ENCODE assay signal across 16 mouse cellular contexts in the genomic region with DNA sequence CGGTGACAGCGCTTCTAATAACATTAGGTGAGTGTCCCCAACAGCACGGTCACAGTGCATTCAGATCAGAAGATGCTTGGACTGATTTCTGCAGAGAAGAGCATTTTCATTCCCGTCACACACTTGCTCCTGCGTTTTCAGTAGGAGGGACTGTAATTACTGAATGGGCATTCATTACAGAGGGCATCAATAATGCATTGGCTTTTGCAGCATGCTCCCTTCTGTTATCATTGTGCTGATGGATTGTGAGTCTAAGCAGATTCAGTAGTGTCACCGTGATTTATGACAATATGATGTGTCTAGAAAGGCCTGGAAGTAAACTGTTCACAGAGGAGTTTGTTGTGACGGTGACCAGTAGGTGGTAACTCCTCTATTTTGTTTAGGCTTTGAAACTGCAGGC.
A peak's percentile ranks its signal among the peaks of the same experiment; 100 is the strongest.
DNase-seq lines count a peak whose midpoint lies in the region; ATAC-seq and TF ChIP-seq lines count a peak whose summit lies in the region.
"Had no signal": no experiment of that assay in that cellular context is flagged by ENCODE, and none has a peak within 500 bp of the region (broad histone marks: within the 10 kb centered on the region; RNA-seq: fewer than 3 reads in every experiment).

No protein-coding gene starts in this region.

- H3K9me3 ChIP-seq in forebrain, embryonic 15.5 days = no peaks in the 10 kb centered on the region
- no peaks in the 10 kb centered on the region for H3K9me3 ChIP-seq in hindbrain, postnatal 0 days (ENCODE audit: low read length)
- H3K9me3 ChIP-seq in neural tube, embryonic 14.5 days (ENCODE audit: control insufficient read depth, low read length) = no peaks in the 10 kb centered on the region

- ATAC-seq in frontal cortex, adult (ENCODE audit: low TSS enrichment) = 0 out of 2 replicates have a peak, but pooled peaks have one; percentile 20
- ATAC-seq in forebrain, embryonic 15.5 days (replicated peaks) = peak; percentile 53; the same call in 1 of the 2 replicates
- ATAC-seq in hindbrain, postnatal 0 days = peak; percentile 49; the same call in 1 of the 2 replicates
- ATAC-seq in neural tube, embryonic 14.5 days (ENCODE audit: low read depth) = peak; percentile 86; the same call in 1 of the 2 replicates

- DNase-seq in frontal cortex, postnatal 14 days (ENCODE audit: low spot score in 2 of 2) = no peak
- DNase-seq in hindbrain, postnatal 0 days (ENCODE audit: low spot score) = peak; percentile 60
- no peak for DNase-seq in lung, postnatal 25 days (ENCODE audit: low spot score)
- no peak for DNase-seq in left cerebral cortex, postnatal 10 days (ENCODE audit: extremely low spot score in 1 of 2, low spot score in 2 of 2)
- DNase-seq: adrenal gland, adult 8-10 months; B cell, adult 2 months; heart, adult 18-20 months; kidney, postnatal 10 days; thymus, postnatal 4 days had no signal

- H3K27me3 ChIP-seq in forebrain, embryonic 15.5 days = no peaks in the 10 kb centered on the region
- H3K27me3 ChIP-seq in hindbrain, postnatal 0 days (ENCODE audit: insufficient read depth, low read length) = no peaks in the 10 kb centered on the region
- no peaks in the 10 kb centered on the region for H3K27me3 ChIP-seq in neural tube, embryonic 14.5 days (ENCODE audit: control insufficient read depth, insufficient read depth, low read length)
- H3K27me3 ChIP-seq: limb, embryonic 12.5 days had no signal

- TF ChIP-seq CTCF in hindbrain, postnatal 0 days (IDR thresholded peaks at IDR 0.05; ENCODE audit: low read depth) = no peak

- intact Hi-C loops in left cerebral cortex, postnatal 10 days (cut with DNase I) = no loop called here

- H3K36me3 ChIP-seq in forebrain, embryonic 15.5 days = no peaks in the 10 kb centered on the region
- H3K36me3 ChIP-seq in hindbrain, postnatal 0 days (ENCODE audit: insufficient read depth, low read length) = no peaks in the 10 kb centered on the region
- H3K36me3 ChIP-seq in neural tube, embryonic 14.5 days (ENCODE audit: control insufficient read depth, insufficient read depth, low read length) = no peaks in the 10 kb centered on the region
- H3K36me3 ChIP-seq: limb, embryonic 12.5 days had no signal

- H3K4me1 ChIP-seq in forebrain, embryonic 15.5 days = peaks cover 10% of the 10 kb centered on the region
- no peaks in the 10 kb centered on the region for H3K4me1 ChIP-seq in hindbrain, postnatal 0 days (ENCODE audit: insufficient read depth, low read length)
- 0 out of 2 replicates have a peak, but pooled peaks cover 4% of the 10 kb centered on the region for H3K4me1 ChIP-seq in neural tube, embryonic 14.5 days (ENCODE audit: control insufficient read depth, insufficient read depth, low read length)
- H3K4me1 ChIP-seq: limb, embryonic 12.5 days had no signal

- H3K4me2 ChIP-seq in forebrain, embryonic 15.5 days (replicated peaks) = no peak overlapping the region
- no peak overlapping the region for H3K4me2 ChIP-seq in hindbrain, postnatal 0 days (ENCODE audit: low read depth, low read length)
- H3K4me2 ChIP-seq in neural tube, embryonic 14.5 days (ENCODE audit: low read depth, low read length) = no peak overlapping the region
- H3K4me2 ChIP-seq: limb, embryonic 12.5 days had no signal

- H3K27ac ChIP-seq in forebrain, embryonic 15.5 days (replicated peaks) = no peak overlapping the region
- H3K27ac ChIP-seq in hindbrain, postnatal 0 days = no peak overlapping the region
- peak overlapping the region; percentile 52; the same call in 1 of the 2 replicates for H3K27ac ChIP-seq in neural tube, embryonic 14.5 days (ENCODE audit: low read depth, low read length)
- H3K27ac ChIP-seq: limb, embryonic 12.5 days; macrophage; stomach, postnatal 0 days had no signal

- 50% methylated on average over 7 of the region's 7 CpGs for WGBS in forebrain, embryonic 15.5 days
- WGBS in hindbrain, postnatal 0 days = 28% methylated on average over 7 of the region's 7 CpGs
- 21% methylated on average over 7 of the region's 7 CpGs for WGBS in neural tube, embryonic 14.5 days

- H3K4me3 ChIP-seq in forebrain, embryonic 15.5 days = no peak overlapping the region
- H3K4me3 ChIP-seq in hindbrain, postnatal 0 days (ENCODE audit: low read length) = no peak overlapping the region
- H3K4me3 ChIP-seq in neural tube, embryonic 14.5 days (ENCODE audit: low read depth, low read length) = no peak overlapping the region
- H3K4me3 ChIP-seq: limb, embryonic 12.5 days; myocyte had no signal

- no peak overlapping the region for H3K9ac ChIP-seq in forebrain, embryonic 15.5 days (replicated peaks)
- H3K9ac ChIP-seq in hindbrain, postnatal 0 days (replicated peaks; ENCODE audit: low read length) = no peak overlapping the region
- no peak overlapping the region for H3K9ac ChIP-seq in neural tube, embryonic 14.5 days (replicated peaks; ENCODE audit: low read depth, low read length)
- H3K9ac ChIP-seq: limb, embryonic 12.5 days had no signal

Comparison
In these comparisons a context has a peak if more than half of its experiments do, and no peak if none do; other contexts are left out.
1. ATAC-seq: peak in every context shown above with its lines; median percentile 86 in neural tube, embryonic 14.5 days; 53 in forebrain, embryonic 15.5 days; 49 in hindbrain, postnatal 0 days; 20 in frontal cortex, adult.